Mouse (Mus musculus): Measurements from ENCODE around the gene Wdr46.

Gene Wdr46

GRCm38 (mm10) chr17:33911052-33911812, 29.2 kb upstream of the Wdr46 start:
- no peak for DNase-seq (ENCODE audit: extremely low spot score)

GRCm38 (mm10) chr17:33911813-33912414, 28.5 kb upstream of the Wdr46 start:
- DNase-seq (ENCODE audit: extremely low spot score): no peak

GRCm38 (mm10) chr17:33913264-33913663, 27.2 kb upstream of the Wdr46 start:
- DNase-seq (ENCODE audit: extremely low spot score): no peak

GRCm38 (mm10) chr17:33913905-33914304, 26.6 kb upstream of the Wdr46 start:
- DNase-seq (ENCODE audit: extremely low spot score): no peak

- no peak for DNase-seq (ENCODE audit: extremely low spot score)
Observed at GRCm38 (mm10) chr17:33914969-33915391, 25.5 kb upstream of the Wdr46 start.

- peak; percentile 95 for DNase-seq (ENCODE audit: extremely low spot score)
Observed at GRCm38 (mm10) chr17:33915671-33916250, 24.7 kb upstream of the Wdr46 start, which contains the start of the genes Tapbp and Zbtb22. Gene Tapbp, plus strand, starts transcription at chr17:33915899. Gene Zbtb22, plus strand, starts transcription at chr17:33915904.

- no peak for DNase-seq (ENCODE audit: extremely low spot score)
Observed at GRCm38 (mm10) chr17:33916294-33916693, 24.2 kb upstream of the Wdr46 start.

- no peak for DNase-seq (ENCODE audit: extremely low spot score)
Observed at GRCm38 (mm10) chr17:33916847-33917655, 23.4 kb upstream of the Wdr46 start.

- no peak for DNase-seq (ENCODE audit: extremely low spot score)
Observed at GRCm38 (mm10) chr17:33917656-33918292, 22.7 kb upstream of the Wdr46 start.

- DNase-seq (ENCODE audit: extremely low spot score): no peak
Observed at GRCm38 (mm10) chr17:33918293-33919203, 21.9 kb upstream of the Wdr46 start.

GRCm38 (mm10) chr17:33919351-33920281, 20.8 kb upstream of the Wdr46 start:
- peak; percentile 60 for DNase-seq (ENCODE audit: extremely low spot score)

GRCm38 (mm10) chr17:33920282-33921097, 20.0 kb upstream of the Wdr46 start:
- DNase-seq (ENCODE audit: extremely low spot score): peak; percentile 86

GRCm38 (mm10) chr17:33921361-33921760, 19.1 kb upstream of the Wdr46 start:
- DNase-seq (ENCODE audit: extremely low spot score): no peak

- DNase-seq (ENCODE audit: extremely low spot score): no peak
Observed at GRCm38 (mm10) chr17:33924577-33925283, 15.7 kb upstream of the Wdr46 start.

GRCm38 (mm10) chr17:33925406-33926116, 14.9 kb upstream of the Wdr46 start:
- DNase-seq (ENCODE audit: extremely low spot score): no peak

GRCm38 (mm10) chr17:33926207-33926932, 14.1 kb upstream of the Wdr46 start:
- peak; percentile 37 for DNase-seq (ENCODE audit: extremely low spot score)

All from embryo, embryonic 9.5 days (tissue).